Mouse (Mus musculus): Measurements from ENCODE around the gene Shc4. TPM values are rescaled to one million over a fixed set of nuclear protein-coding genes. Genes with fewer than 3 reads are reported as not detected.

Gene Shc4
- polyA plus RNA-seq, 1 experiment from 2014 or later: 1.2 TPM

- no peak for ATAC-seq (ENCODE audit: insufficient number of reproducible peaks, insufficient read depth, low FRiP score, low read depth)
- no peaks in the 10 kb centered on the region for H3K9me3 ChIP-seq (ENCODE audit: control insufficient read depth, low read length)
- peak overlapping the region; percentile 71 for H3K4me2 ChIP-seq (ENCODE audit: low read length)
- no peaks in the 10 kb centered on the region for H3K27me3 ChIP-seq (ENCODE audit: control insufficient read depth, insufficient read depth, low read length)
- H3K36me3 ChIP-seq (ENCODE audit: control insufficient read depth, insufficient read depth, low read length): no peaks in the 10 kb centered on the region
- no peak overlapping the region for H3K27ac ChIP-seq (replicated peaks in 1 of 2; ENCODE audit: control insufficient read depth in 1 of 2, insufficient read depth in 1 of 2, low read depth in 2 of 2, low read length in 2 of 2)
- H3K4me3 ChIP-seq (ENCODE audit: control insufficient read depth in 1 of 2, insufficient read depth in 1 of 2, low read depth in 1 of 2, low read length in 2 of 2): peak overlapping the region; percentile 33 to 36
- peak overlapping the region; percentile 62 for H3K9ac ChIP-seq (ENCODE audit: low read length)
- H3K4me1 ChIP-seq (ENCODE audit: control insufficient read depth in 2 of 2, insufficient read depth in 2 of 2, low read length in 2 of 2): peaks cover 0 to 4% of the 10 kb centered on the region in 2 experiments; a peak in 1 of 4 replicates
- 13% methylated on average over 10 of the region's 10 CpGs for WGBS
Measured at GRCm38 (mm10) chr2:125659823-125660536, 64.0 kb downstream of the Shc4 start.

- Histone ChIP-seq H3K9me3 (ENCODE audit: control insufficient read depth, low read length) (no peaks in the 10 kb centered on the region), H3K9ac (ENCODE audit: low read length) (no peak overlapping the region), H3K4me1 (ENCODE audit: control insufficient read depth in 2 of 2, insufficient read depth in 2 of 2, low read length in 2 of 2) (no peaks in the 10 kb centered on the region), H3K27ac (replicated peaks in 1 of 2; ENCODE audit: control insufficient read depth in 1 of 2, insufficient read depth in 1 of 2, low read depth in 2 of 2, low read length in 2 of 2) (no peak overlapping the region), H3K4me3 (ENCODE audit: control insufficient read depth in 1 of 2, insufficient read depth in 1 of 2, low read depth in 1 of 2, low read length in 2 of 2) (no peak overlapping the region), H3K4me2 (ENCODE audit: low read length) (no peak overlapping the region), H3K27me3 (ENCODE audit: control insufficient read depth, insufficient read depth, low read length) (no peaks in the 10 kb centered on the region), H3K36me3 (ENCODE audit: control insufficient read depth, insufficient read depth, low read length) (no peaks in the 10 kb centered on the region)
- no peak for ATAC-seq (ENCODE audit: insufficient number of reproducible peaks, insufficient read depth, low FRiP score, low read depth)
- 85% methylated on average over 9 of the region's 9 CpGs for whole genome bisulfite sequencing
Measured at GRCm38 (mm10) chr2:125655391-125655790, 68.6 kb downstream of the Shc4 start.

- no peaks in the 10 kb centered on the region for H3K36me3 ChIP-seq (ENCODE audit: control insufficient read depth, insufficient read depth, low read length)
- no peaks in the 10 kb centered on the region for H3K4me1 ChIP-seq (ENCODE audit: control insufficient read depth in 2 of 2, insufficient read depth in 2 of 2, low read length in 2 of 2)
- H3K9me3 ChIP-seq (ENCODE audit: control insufficient read depth, low read length): no peaks in the 10 kb centered on the region
- no peak overlapping the region for H3K9ac ChIP-seq (ENCODE audit: low read length)
- no peak overlapping the region for H3K4me2 ChIP-seq (ENCODE audit: low read length)
- H3K27ac ChIP-seq (replicated peaks in 1 of 2; ENCODE audit: control insufficient read depth in 1 of 2, insufficient read depth in 1 of 2, low read depth in 2 of 2, low read length in 2 of 2): no peak overlapping the region
- ATAC-seq (ENCODE audit: insufficient number of reproducible peaks, insufficient read depth, low FRiP score, low read depth): no peak
- WGBS: 81% methylated on average over 2 of the region's 2 CpGs
- H3K4me3 ChIP-seq (ENCODE audit: control insufficient read depth in 1 of 2, insufficient read depth in 1 of 2, low read depth in 1 of 2, low read length in 2 of 2): no peak overlapping the region
- H3K27me3 ChIP-seq (ENCODE audit: control insufficient read depth, insufficient read depth, low read length): no peaks in the 10 kb centered on the region
Measured at GRCm38 (mm10) chr2:125653286-125653685, 70.7 kb downstream of the Shc4 start.

- H3K27ac ChIP-seq (replicated peaks in 1 of 2; ENCODE audit: control insufficient read depth in 1 of 2, insufficient read depth in 1 of 2, low read depth in 2 of 2, low read length in 2 of 2): no peak overlapping the region
- ATAC-seq (ENCODE audit: insufficient number of reproducible peaks, insufficient read depth, low FRiP score, low read depth): no peak
- H3K9me3 ChIP-seq (ENCODE audit: control insufficient read depth, low read length): no peaks in the 10 kb centered on the region
- H3K9ac ChIP-seq (ENCODE audit: low read length): no peak overlapping the region
- no peaks in the 10 kb centered on the region for H3K27me3 ChIP-seq (ENCODE audit: control insufficient read depth, insufficient read depth, low read length)
- 0 out of 4 replicates have a peak, but pooled peaks cover 0 to 5% of the 10 kb centered on the region in 2 experiments for H3K4me1 ChIP-seq (ENCODE audit: control insufficient read depth in 2 of 2, insufficient read depth in 2 of 2, low read length in 2 of 2)
- no peak overlapping the region for H3K4me2 ChIP-seq (ENCODE audit: low read length)
- no peak overlapping the region for H3K4me3 ChIP-seq (ENCODE audit: control insufficient read depth in 1 of 2, insufficient read depth in 1 of 2, low read depth in 1 of 2, low read length in 2 of 2)
- no peaks in the 10 kb centered on the region for H3K36me3 ChIP-seq (ENCODE audit: control insufficient read depth, insufficient read depth, low read length)
- 70% methylated on average over 8 of the region's 8 CpGs for whole genome bisulfite sequencing
Measured at GRCm38 (mm10) chr2:125651563-125651962, 72.4 kb downstream of the Shc4 start.

- H3K36me3 ChIP-seq (ENCODE audit: control insufficient read depth, insufficient read depth, low read length): no peaks in the 10 kb centered on the region
- H3K9ac ChIP-seq (ENCODE audit: low read length): no peak overlapping the region
- H3K4me2 ChIP-seq (ENCODE audit: low read length): no peak overlapping the region
- H3K4me1 ChIP-seq (ENCODE audit: control insufficient read depth in 2 of 2, insufficient read depth in 2 of 2, low read length in 2 of 2): 0 out of 4 replicates have a peak, but pooled peaks cover 0 to 5% of the 10 kb centered on the region in 2 experiments
- ATAC-seq (ENCODE audit: insufficient number of reproducible peaks, insufficient read depth, low FRiP score, low read depth): no peak
- H3K27me3 ChIP-seq (ENCODE audit: control insufficient read depth, insufficient read depth, low read length): no peaks in the 10 kb centered on the region
- no peak overlapping the region for H3K4me3 ChIP-seq (ENCODE audit: control insufficient read depth in 1 of 2, insufficient read depth in 1 of 2, low read depth in 1 of 2, low read length in 2 of 2)
- no peaks in the 10 kb centered on the region for H3K9me3 ChIP-seq (ENCODE audit: control insufficient read depth, low read length)
- WGBS: 87% methylated on average over 14 of the region's 14 CpGs
- no peak overlapping the region for H3K27ac ChIP-seq (replicated peaks in 1 of 2; ENCODE audit: control insufficient read depth in 1 of 2, insufficient read depth in 1 of 2, low read depth in 2 of 2, low read length in 2 of 2)
Measured at GRCm38 (mm10) chr2:125650742-125651352, 73.1 kb downstream of the Shc4 start.

- Histone ChIP-seq H3K36me3 (ENCODE audit: control insufficient read depth, insufficient read depth, low read length) (no peaks in the 10 kb centered on the region), H3K4me3 (ENCODE audit: control insufficient read depth in 1 of 2, insufficient read depth in 1 of 2, low read depth in 1 of 2, low read length in 2 of 2) (no peak overlapping the region), H3K4me2 (ENCODE audit: low read length) (no peak overlapping the region), H3K9ac (ENCODE audit: low read length) (no peak overlapping the region), H3K27ac (replicated peaks in 1 of 2; ENCODE audit: control insufficient read depth in 1 of 2, insufficient read depth in 1 of 2, low read depth in 2 of 2, low read length in 2 of 2) (no peak overlapping the region), H3K4me1 (ENCODE audit: control insufficient read depth in 2 of 2, insufficient read depth in 2 of 2, low read length in 2 of 2) (0 out of 4 replicates have a peak, but pooled peaks cover 0 to 5% of the 10 kb centered on the region in 2 experiments), H3K27me3 (ENCODE audit: control insufficient read depth, insufficient read depth, low read length) (no peaks in the 10 kb centered on the region), H3K9me3 (ENCODE audit: control insufficient read depth, low read length) (no peaks in the 10 kb centered on the region)
- no peak for ATAC-seq (ENCODE audit: insufficient number of reproducible peaks, insufficient read depth, low FRiP score, low read depth)
- WGBS: 87% methylated on average over 5 of the region's 5 CpGs
Measured at GRCm38 (mm10) chr2:125650038-125650437, 73.9 kb downstream of the Shc4 start.

- no peaks in the 10 kb centered on the region for H3K27me3 ChIP-seq (ENCODE audit: control insufficient read depth, insufficient read depth, low read length)
- no peaks in the 10 kb centered on the region for H3K36me3 ChIP-seq (ENCODE audit: control insufficient read depth, insufficient read depth, low read length)
- peaks cover 5 to 7% of the 10 kb centered on the region in 2 experiments; a peak in 2 of 4 replicates for H3K4me1 ChIP-seq (ENCODE audit: control insufficient read depth in 2 of 2, insufficient read depth in 2 of 2, low read length in 2 of 2)
- no peak overlapping the region for H3K27ac ChIP-seq (replicated peaks in 1 of 2; ENCODE audit: control insufficient read depth in 1 of 2, insufficient read depth in 1 of 2, low read depth in 2 of 2, low read length in 2 of 2)
- H3K4me2 ChIP-seq (ENCODE audit: low read length): no peak overlapping the region
- WGBS: 87% methylated on average over 6 of the region's 6 CpGs
- H3K4me3 ChIP-seq (ENCODE audit: control insufficient read depth in 1 of 2, insufficient read depth in 1 of 2, low read depth in 1 of 2, low read length in 2 of 2): no peak overlapping the region
- no peaks in the 10 kb centered on the region for H3K9me3 ChIP-seq (ENCODE audit: control insufficient read depth, low read length)
- no peak for ATAC-seq (ENCODE audit: insufficient number of reproducible peaks, insufficient read depth, low FRiP score, low read depth)
- H3K9ac ChIP-seq (ENCODE audit: low read length): no peak overlapping the region
Measured at GRCm38 (mm10) chr2:125644912-125645311, 79.0 kb downstream of the Shc4 start.
